Mouse (Mus musculus): ENCODE measurements around the gene Atp6ap1l.
A peak's percentile ranks its signal among the peaks of the same experiment; 100 is the strongest.

Gene Atp6ap1l

GRCm38 (mm10) chr13:90886568-90886983, 18.6 kb downstream of the Atp6ap1l start:
- DNase-seq (ENCODE audit: low read depth), result peak; percentile 54

- peak; percentile 11 for DNase-seq (ENCODE audit: low read depth)
Measured at GRCm38 (mm10) chr13:90885856-90886532, 19.2 kb downstream of the Atp6ap1l start.

- no peak for DNase-seq (ENCODE audit: low read depth)
Measured at GRCm38 (mm10) chr13:90881727-90882429, 23.3 kb downstream of the Atp6ap1l start.

- DNase-seq (ENCODE audit: low read depth), result no peak
Measured at GRCm38 (mm10) chr13:90871579-90871978, 33.6 kb downstream of the Atp6ap1l start.

- no peak for DNase-seq (ENCODE audit: low read depth)
Measured at GRCm38 (mm10) chr13:90869157-90869556, 36.0 kb downstream of the Atp6ap1l start.

GRCm38 (mm10) chr13:90862138-90862537, 43.0 kb downstream of the Atp6ap1l start:
- DNase-seq (ENCODE audit: low read depth), result no peak

GRCm38 (mm10) chr13:90860888-90861431, 44.2 kb downstream of the Atp6ap1l start:
- no peak for DNase-seq (ENCODE audit: low read depth)

- no peak for DNase-seq (ENCODE audit: low read depth)
Measured at GRCm38 (mm10) chr13:90852727-90853630, 52.2 kb downstream of the Atp6ap1l start.

GRCm38 (mm10) chr13:90851795-90852194, 53.4 kb downstream of the Atp6ap1l start:
- no peak for DNase-seq (ENCODE audit: low read depth)

GRCm38 (mm10) chr13:90844191-90844590, 61.0 kb downstream of the Atp6ap1l start:
- DNase-seq (ENCODE audit: low read depth), result peak; percentile 50

- DNase-seq (ENCODE audit: low read depth), result no peak
Measured at GRCm38 (mm10) chr13:90843412-90843811, 61.7 kb downstream of the Atp6ap1l start.

- no peak for DNase-seq (ENCODE audit: low read depth)
Measured at GRCm38 (mm10) chr13:90841213-90841553, 64.0 kb downstream of the Atp6ap1l start.

GRCm38 (mm10) chr13:90840530-90841212, 64.5 kb downstream of the Atp6ap1l start:
- DNase-seq (ENCODE audit: low read depth), result peak; percentile 70

GRCm38 (mm10) chr13:90833641-90834207, 71.4 kb downstream of the Atp6ap1l start:
- DNase-seq (ENCODE audit: low read depth), result no peak
